Mouse (Mus musculus) c-Kit-positive CD71-positive TER-119-negative erythroid progenitor cells, embryonic 14.5 days (primary cell): ENCODE data around the gene Vamp5.

Experiments used
- DNase-seq: peaks from one replicate; pipeline ENCODE4 v3.0.0-alpha.2; 2013; ENCODE audit warnings: low read depth

The Vamp5 gene

DNA sequence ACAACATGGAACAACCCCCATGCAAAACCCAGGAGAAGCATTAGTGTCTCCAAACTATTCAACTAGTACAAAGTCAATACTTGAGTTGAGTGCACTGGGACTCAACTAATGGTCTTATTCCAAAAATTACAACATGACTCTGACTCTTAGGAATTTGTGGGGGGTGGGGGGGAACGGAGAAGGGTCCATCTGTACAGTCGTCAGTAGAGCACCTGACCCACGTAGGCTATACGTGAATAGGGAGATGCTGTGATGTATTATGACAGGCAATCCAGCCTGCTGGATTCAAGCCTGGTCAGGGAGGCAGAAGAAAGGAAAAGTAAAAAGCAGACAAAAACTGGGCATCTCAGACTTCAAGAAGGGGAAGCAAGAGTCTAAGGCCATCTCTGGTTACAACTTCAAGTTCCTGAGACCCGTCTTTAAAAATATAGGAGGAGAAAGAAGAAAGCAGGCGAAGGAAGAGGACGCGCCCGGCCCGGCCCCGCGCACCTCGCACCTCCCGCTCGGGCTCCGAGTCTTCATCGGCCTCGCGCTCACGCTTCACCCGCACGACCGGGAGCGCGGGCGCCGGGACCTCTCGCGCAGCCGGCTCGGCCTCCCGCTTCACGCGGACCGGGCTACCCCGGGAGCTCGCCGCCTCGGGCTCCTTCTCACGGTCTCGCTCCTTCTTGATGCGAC, 35.7 kb downstream of the Vamp5 start:
- DNase-seq = no peak

DNA sequence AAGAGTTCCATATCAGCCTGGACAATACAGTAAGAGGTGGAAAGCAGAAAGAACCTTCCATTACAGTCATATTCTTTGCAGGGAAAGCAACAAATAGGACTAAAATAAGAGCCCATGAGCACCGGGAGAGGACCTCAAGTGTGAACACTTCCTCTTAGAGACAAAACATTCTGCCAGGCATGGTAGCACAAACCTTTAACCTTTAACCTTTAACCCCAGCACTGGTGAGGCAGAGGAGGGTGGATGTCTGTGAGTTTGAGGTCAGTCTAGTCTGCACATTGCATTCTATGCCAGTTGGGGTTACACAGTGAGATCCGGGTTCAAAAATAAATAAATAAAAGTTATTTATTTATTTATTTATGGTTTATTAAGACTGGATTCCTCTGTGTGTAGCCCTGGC, 39.8 kb downstream of the Vamp5 start:
- DNase-seq = no peak

GRCm38 (mm10) chr6:72333111-72333510, 47.2 kb downstream of the Vamp5 start:
- no peak for DNase-seq

DNA sequence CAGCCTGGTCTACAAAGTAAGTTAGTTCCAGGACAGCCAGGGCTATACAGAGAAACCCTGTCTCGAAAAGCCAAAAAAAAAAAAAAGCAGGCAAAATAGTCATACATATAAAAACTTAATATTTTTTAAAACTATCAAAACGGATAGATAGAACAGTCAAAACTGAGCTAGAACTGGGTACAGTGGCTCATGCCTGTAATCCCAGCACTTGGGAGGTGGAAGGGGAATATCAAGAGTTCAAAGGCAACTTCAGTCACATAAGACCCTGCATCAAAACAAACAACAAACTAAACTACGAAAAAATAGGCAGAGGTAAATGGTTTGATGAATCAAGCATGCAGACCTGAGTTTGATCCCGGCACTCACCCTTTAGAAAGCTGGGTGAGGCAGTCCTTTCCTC, 50.1 kb downstream of the Vamp5 start:
- no peak for DNase-seq

DNA sequence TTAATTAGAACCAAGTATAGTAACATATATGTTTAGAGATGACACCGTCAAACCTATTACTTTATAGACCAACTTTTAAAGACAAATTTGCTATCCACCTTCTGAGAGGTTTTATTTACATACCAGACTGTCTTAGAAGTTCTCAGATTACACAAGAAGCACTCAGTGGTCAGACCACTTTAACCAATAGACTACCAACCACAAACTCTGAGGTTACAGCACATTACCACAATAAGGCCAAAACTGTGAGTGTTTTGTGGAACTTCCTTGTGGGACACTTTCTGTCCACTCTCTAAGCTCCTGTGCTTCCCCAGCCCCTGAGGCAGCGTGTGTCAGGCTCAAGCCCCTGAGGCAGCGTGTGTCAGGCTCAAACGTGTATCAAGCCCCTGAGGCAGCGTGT, 51.2 kb downstream of the Vamp5 start:
- no peak for DNase-seq

DNA sequence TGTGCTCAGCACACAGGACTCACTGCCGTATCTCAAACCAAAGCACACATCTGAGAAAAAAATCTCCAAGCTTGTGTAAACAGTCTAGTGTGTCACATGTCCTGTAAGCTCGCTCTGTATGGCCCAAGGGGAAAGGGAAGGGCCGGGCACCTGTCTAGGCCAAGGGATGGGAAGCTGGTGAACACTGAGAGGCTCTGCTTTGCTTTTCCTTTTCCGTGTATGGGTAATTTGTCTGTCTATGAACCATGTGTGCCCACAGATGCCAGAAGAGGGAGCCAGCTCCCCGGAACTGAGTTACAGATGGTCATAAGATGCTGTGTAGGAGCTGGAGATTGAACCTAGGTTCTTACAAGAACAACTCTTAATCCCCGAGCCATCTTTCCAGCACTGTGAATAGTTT, 54.0 kb downstream of the Vamp5 start:
- DNase-seq = no peak

- no peak for DNase-seq
These were observed 56.3 kb downstream of the Vamp5 start for GRCm38 (mm10) chr6:72323786-72324508.

GRCm38 (mm10) chr6:72322936-72323335, 57.3 kb downstream of the Vamp5 start:
- DNase-seq = no peak

DNA sequence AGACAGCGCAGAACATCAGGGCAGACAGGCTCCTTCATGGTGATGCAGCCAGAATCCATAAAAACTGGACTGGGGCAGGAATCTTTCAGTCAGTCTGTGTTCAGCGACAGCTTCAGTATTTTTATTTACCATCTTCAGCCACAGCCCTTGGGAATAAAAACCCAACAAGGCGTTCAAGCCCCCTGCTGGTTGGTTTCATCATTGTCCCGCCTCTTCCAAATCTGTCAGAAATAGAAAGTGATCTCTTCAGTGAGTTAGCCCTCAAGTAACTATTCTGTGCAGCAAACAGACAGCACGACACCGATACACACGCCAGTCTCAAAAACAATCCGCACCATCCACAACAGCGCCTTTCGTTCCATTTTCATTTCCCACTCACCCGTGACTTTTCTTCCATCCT, 61.2 kb downstream of the Vamp5 start:
- peak; percentile 24 for DNase-seq
